Mouse (Mus musculus) CH12.LX (cell line): Measurements from ENCODE around the gene Unc13a.

Experiments
- CTCF ChIP-seq, 2 experiments: IDR thresholded peaks in 1 of 2; conservative IDR thresholded peaks in 1 of 2; 2 replicates each; pipeline ENCODE4 v1.5.1; 2011 to 2012; ENCODE audit warnings: low read depth in 2 of 2, low read length in 2 of 2, improper control_type of control experiment in 1 of 2, inconsistent platforms in 1 of 2, mild to moderate bottlenecking in 1 of 2, moderate library complexity in 1 of 2
- EP300 ChIP-seq: IDR thresholded peaks from 2 replicates; pipeline ENCODE4 v1.6.1; 2011; ENCODE audit warnings: low read length, improper control_type of control experiment
- MEF2A ChIP-seq: IDR thresholded peaks from 2 replicates; pipeline ENCODE4 v1.6.1; 2014; ENCODE audit warnings: low read depth, mild to moderate bottlenecking, inconsistent platforms, low read length, improper control_type of control experiment, borderline replicate concordance
- MXI1 ChIP-seq: IDR thresholded peaks from 2 replicates; pipeline ENCODE4 v1.6.1; 2011; ENCODE audit warnings: mild to moderate bottlenecking, low read depth, low read length, improper control_type of control experiment
- PAX5 ChIP-seq: IDR thresholded peaks from 2 replicates; pipeline ENCODE4 v1.6.1; 2012; ENCODE audit warnings: low read length, inconsistent platforms, mixed read lengths
- POLR2A ChIP-seq: IDR thresholded peaks from 2 replicates; pipeline ENCODE4 v1.6.1; 2011; ENCODE audit warnings: low read depth, mild to moderate bottlenecking, improper control_type of control experiment, low read length
- POLR2AphosphoS2 ChIP-seq: IDR thresholded peaks from 2 replicates; pipeline ENCODE4 v1.6.1; 2011; ENCODE audit warnings: low read depth, low read length, improper control_type of control experiment
- SMC3 ChIP-seq: IDR thresholded peaks from 2 replicates; pipeline ENCODE4 v1.6.1; 2011; ENCODE audit warnings: low read depth, low read length, improper control_type of control experiment
- UBTF ChIP-seq: IDR thresholded peaks from 2 replicates; pipeline ENCODE4 v1.6.1; 2012; ENCODE audit warnings: low read depth, mild to moderate bottlenecking, inconsistent platforms, low read length, improper control_type of control experiment, moderate library complexity
- USF2 ChIP-seq: conservative IDR thresholded peaks from 2 replicates; pipeline ENCODE4 v1.6.1; 2011; ENCODE audit warnings: low read depth, low read length, improper control_type of control experiment
- ZC3H11A ChIP-seq: IDR thresholded peaks from 2 replicates; pipeline ENCODE4 v1.6.1; 2012; ENCODE audit warnings: low read depth, mild to moderate bottlenecking, inconsistent platforms, low read length, improper control_type of control experiment
- ZKSCAN1 ChIP-seq: IDR thresholded peaks from 2 replicates; pipeline ENCODE4 v1.6.1; 2012; ENCODE audit warnings: low read depth, inconsistent platforms, low read length, improper control_type of control experiment, borderline replicate concordance

DNA sequence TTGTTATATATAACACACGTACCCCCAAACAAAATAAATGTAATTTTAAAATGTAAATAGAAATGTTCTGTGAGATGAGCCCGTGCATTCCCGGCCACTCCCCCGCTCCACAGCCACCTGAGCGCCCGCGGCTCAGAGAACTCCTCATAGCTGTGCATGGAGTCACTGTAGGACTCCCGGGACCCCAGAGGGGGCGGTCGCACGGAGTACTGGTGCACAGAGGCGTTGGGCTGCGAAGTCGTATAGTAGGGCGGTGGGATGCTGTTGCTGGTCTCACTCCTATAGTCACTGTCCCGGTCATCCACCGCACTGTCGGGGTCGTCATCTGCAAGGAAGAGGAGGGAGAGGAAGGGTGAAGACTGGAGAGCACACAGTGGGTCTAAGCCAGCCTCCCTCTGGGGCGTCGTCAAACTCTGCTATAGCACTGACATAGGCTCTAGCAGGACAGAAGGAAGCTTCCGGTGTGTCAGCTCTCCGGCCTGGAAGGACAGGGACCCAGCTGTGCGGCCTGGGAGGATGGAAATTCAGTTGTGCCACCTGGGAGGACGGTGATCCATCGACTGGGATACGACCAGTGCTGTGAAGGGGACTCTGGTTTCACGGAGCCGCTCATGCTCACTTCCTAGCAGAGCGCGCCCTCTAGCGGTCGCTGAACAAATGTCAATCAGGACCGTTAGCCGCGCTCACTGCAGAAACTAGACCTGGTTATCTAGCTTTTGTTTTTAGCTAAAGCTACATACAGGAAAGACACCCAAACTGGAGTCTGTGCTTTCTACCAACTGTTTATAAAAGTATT, 11.0 kb downstream of the Unc13a start:
- TF ChIP-seq UBTF (no peak), CTCF (conservative IDR thresholded peaks at IDR 0.05 in 1 of 2, IDR thresholded peaks at IDR 0.05 in 1 of 2; ENCODE audit: low read depth in 2 of 2, low read length in 2 of 2) (peak; percentile 66 to 96), POLR2A (no peak), MXI1 (no peak), USF2 (no peak), MEF2A (peak; percentile 45; the same call in 1 of the 2 replicates), SMC3 (peak; percentile 95), ZC3H11A (peak; percentile 75), EP300 (no peak), ZKSCAN1 (peak; percentile 85), PAX5 (no peak), POLR2AphosphoS2 (no peak)
